Mouse (Mus musculus) stomach, embryonic 16.5 days (tissue): ENCODE data around the gene Ccn1. TPM values are rescaled to one million over a fixed set of nuclear protein-coding genes. Genes with fewer than 3 reads are reported as not detected.
A peak's percentile ranks its signal among the peaks of the same experiment; 100 is the strongest.

ENCODE experiments used
- ATAC-seq: fragments of 200-750 bp; cut with Nextera tagmentation; 2 replicates; pipeline ENCODE4 v1.8.0; 2017; ENCODE audit warnings: moderate number of reproducible peaks, moderate TSS enrichment; ENCODE audit not compliant: insufficient read depth, low FRiP score
- H3K27ac ChIP-seq: fragments of 300-500 bp; sonication (generic); 2 replicates; pipeline ENCODE4 v1.5.1; 2014; ENCODE audit warnings: low read length
- H3K27me3 ChIP-seq: fragments of 300-500 bp; sonication (generic); 2 replicates; pipeline ENCODE4 v1.6.1; 2014; ENCODE audit warnings: low read length, control low read depth, mixed read lengths; ENCODE audit not compliant: control insufficient read depth, insufficient read depth
- H3K36me3 ChIP-seq: fragments of 300-500 bp; sonication (generic); 2 replicates; pipeline ENCODE4 v1.6.1; 2014; ENCODE audit warnings: low read length; ENCODE audit not compliant: control insufficient read depth, insufficient read depth
- H3K4me1 ChIP-seq: fragments of 300-500 bp; sonication (generic); 2 replicates; pipeline ENCODE4 v1.6.1; 2014; ENCODE audit warnings: low read length, control low read depth, mixed read lengths; ENCODE audit not compliant: control insufficient read depth, insufficient read depth
- H3K4me2 ChIP-seq: fragments of 300-500 bp; sonication (generic); 2 replicates; pipeline ENCODE4 v1.6.1; 2014; ENCODE audit warnings: low read depth, low read length, mixed read lengths
- H3K4me3 ChIP-seq: fragments of 300-500 bp; sonication (generic); replicated peaks from 2 replicates; pipeline ENCODE4 v1.5.1; 2014; ENCODE audit warnings: mild to moderate bottlenecking, low read length
- H3K9ac ChIP-seq: fragments of 300-500 bp; sonication (generic); 2 replicates; pipeline ENCODE4 v1.6.1; 2014; ENCODE audit warnings: low read length
- H3K9me3 ChIP-seq: fragments of 300-500 bp; sonication (generic); replicated peaks from 2 replicates; pipeline ENCODE4 v1.6.1; 2016; ENCODE audit warnings: low read length, control low read depth; ENCODE audit not compliant: control insufficient read depth
- WGBS: fragments of 180-500 bp; shearing (Covaris S2); extraction: QIAGEN DNeasy Blood & Tissue Kit; methylation state at CpG from one replicate; pipeline ENCODE4 v1.1.7; 2014; 5-methylcytosine and 5-hydroxymethylcytosine counted together
- polyA plus RNA-seq: library from polyadenylated mRNA; unstranded; fragments of >200 nt; fragmentation: Nextera tagmentation; extraction: Ambion mirVana; gene quantifications from 2 replicates; pipeline ENCODE4 v1.2.1, GENCODE M21; 2015

The Ccn1 gene
- polyA plus RNA-seq, 1 experiment from 2014 or later, result 52.6 TPM

DNA sequence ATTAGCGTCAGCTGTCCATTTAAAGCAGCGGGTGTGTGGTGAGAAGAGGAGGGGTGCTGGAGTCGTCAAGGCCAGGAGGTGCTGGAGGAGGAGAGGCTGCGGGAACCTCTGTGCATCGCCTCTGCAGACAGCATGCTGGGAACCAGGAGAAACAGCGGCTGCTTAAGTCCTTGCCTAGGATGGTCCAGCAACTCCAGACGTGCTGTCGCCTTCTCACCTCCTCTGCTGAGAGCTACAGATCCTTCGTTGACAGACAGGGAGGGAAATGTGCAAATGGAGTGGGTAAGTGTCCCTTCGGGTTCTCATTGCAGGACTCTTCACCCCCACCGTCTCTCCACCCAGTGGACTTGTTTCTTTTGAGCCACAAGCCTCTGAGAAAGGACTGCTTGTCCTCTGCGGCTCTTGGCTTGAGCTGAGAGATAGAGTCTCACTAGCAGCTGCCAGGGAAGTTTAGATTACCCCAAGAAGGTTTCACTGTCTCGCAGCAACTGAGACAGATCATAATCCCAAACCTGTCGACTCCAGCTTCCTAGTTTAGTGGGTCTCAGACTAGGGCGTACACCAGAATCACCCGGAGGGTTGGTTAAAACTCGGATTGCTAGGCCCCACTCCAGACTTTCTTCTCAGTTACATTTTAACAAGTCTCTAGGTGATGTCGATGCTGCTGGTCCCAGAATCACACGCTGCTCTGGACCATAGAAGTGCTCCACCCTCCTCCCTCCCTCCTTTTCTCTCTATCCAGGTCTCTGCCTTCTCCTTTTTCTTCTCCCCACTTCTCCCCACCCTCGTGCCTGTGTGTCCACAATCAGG, 2.7 kb upstream of the Ccn1 start:
- Histone ChIP-seq H3K9me3 (no peaks in the 10 kb centered on the region), H3K4me3 (peak overlapping the region; percentile 64), H3K4me1 (peaks cover 15% of the 10 kb centered on the region), H3K4me2 (peak overlapping the region; percentile 86), H3K36me3 (no peaks in the 10 kb centered on the region; the same call in 1 of the 2 replicates), H3K27ac (peak overlapping the region; percentile 95), H3K27me3 (no peaks in the 10 kb centered on the region; the same call in 1 of the 2 replicates), H3K9ac (peak overlapping the region; percentile 88)
- ATAC-seq, result peak; percentile 5; the same call in 1 of the 2 replicates
- WGBS, result 17% methylated on average over 20 of the region's 20 CpGs

GRCm38 (mm10) chr3:145651978-145652321, 2.2 kb upstream of the Ccn1 start:
- Histone ChIP-seq H3K36me3 (no peaks in the 10 kb centered on the region; the same call in 1 of the 2 replicates), H3K27me3 (no peaks in the 10 kb centered on the region; the same call in 1 of the 2 replicates), H3K9me3 (no peaks in the 10 kb centered on the region), H3K4me1 (peaks cover 19% of the 10 kb centered on the region), H3K4me3 (peak overlapping the region; percentile 64), H3K4me2 (peak overlapping the region; percentile 86), H3K9ac (peak overlapping the region; percentile 88), H3K27ac (peak overlapping the region; percentile 95)
- 12% methylated on average over 10 of the region's 10 CpGs for WGBS
- no peak for ATAC-seq

DNA sequence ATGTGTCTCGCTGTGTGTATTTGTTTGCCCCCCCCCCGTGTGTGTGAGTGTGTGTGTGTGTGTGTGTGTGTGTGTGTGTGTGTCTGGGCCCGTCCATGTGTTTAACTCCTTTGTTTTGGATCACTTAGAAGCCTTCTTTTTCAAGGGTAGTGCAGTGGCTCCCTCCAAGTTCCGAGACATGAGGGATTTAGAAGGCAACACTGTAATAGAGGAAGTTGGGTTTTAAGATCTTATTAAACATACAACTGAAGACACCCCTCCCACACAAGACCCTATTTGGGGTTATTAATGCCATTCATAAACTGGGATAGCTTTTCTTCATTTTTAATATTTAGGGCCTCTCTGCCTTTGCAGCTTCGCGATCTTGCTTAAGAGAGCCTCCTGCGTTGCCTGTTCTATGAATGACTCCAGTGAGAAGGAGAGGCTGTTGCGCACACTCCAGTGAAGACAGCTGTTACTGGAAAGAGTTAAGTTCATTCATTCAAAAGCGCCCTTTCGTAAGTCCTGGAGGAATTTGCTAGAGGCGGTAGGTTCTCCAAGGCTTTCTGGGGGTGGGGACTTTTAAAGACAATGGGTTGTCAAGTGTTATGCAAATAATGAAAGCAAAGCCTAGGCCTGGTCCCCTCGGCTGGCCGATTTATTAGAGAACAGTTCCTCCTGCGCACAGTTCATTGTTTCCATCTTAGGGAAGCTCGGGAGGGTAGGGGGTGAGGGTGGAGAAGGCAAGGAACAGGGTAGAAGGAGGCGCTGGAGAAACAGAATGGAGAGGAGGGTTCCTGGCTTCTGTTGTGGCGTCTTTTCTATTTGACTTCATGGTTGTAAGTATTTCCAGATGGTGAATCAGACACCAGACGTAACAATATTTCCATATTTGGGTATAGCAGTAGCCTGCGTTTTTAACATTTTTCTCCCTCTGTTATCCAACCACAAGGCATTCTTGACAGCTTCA, 1.5 kb upstream of the Ccn1 start:
- peaks cover 19% of the 10 kb centered on the region for H3K4me1 ChIP-seq
- ATAC-seq, result peak; percentile 30
- H3K4me3 ChIP-seq, result peak overlapping the region; percentile 64
- H3K9ac ChIP-seq, result peak overlapping the region; percentile 88
- no peaks in the 10 kb centered on the region for H3K9me3 ChIP-seq
- H3K27ac ChIP-seq, result peak overlapping the region; percentile 95
- peak overlapping the region; percentile 86 for H3K4me2 ChIP-seq
- WGBS, result 10% methylated on average over 19 of the region's 19 CpGs
- no peaks in the 10 kb centered on the region; the same call in 1 of the 2 replicates for H3K36me3 ChIP-seq
- H3K27me3 ChIP-seq, result no peaks in the 10 kb centered on the region; the same call in 1 of the 2 replicates

DNA sequence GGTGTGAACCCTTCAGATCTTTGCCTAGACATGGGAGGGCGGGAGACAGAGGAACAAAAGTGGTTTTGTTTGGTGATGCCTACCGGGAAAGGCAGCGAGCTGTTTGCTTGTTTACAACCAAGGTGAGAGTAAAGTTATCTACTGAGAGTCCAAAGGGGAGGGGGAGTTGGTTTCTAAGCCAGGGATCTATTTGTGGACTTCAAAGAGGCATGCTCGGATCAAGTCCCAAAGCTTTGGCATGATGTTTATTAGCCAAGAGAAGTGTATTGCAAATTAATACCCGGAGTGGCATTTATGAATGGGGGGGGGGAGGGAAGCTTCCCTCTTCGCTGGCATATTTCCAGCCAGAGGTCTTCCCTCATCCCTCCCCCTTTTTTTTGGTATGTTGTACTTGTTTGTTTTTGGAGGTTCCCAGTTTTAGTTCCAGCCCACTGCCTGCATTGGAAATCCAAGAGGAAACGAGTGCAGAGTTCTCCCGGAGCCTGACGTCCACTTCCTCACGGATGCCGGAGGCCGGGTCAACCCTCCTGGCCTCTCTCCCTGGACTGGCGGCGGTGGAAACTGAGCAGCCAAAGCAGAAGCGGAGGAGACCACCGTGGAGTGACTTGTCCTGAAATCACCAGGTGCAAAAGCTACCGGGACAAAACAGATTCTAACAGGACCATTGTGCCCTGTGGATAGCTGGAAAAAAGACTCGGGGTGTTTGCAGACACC, 674 bp upstream of the Ccn1 start:
- peak overlapping the region; percentile 95 for H3K27ac ChIP-seq
- H3K4me3 ChIP-seq, result peak overlapping the region; percentile 64
- no peaks in the 10 kb centered on the region for H3K9me3 ChIP-seq
- H3K36me3 ChIP-seq, result no peaks in the 10 kb centered on the region; the same call in 1 of the 2 replicates
- 3% methylated on average over 18 of the region's 18 CpGs for WGBS
- no peaks in the 10 kb centered on the region; the same call in 1 of the 2 replicates for H3K27me3 ChIP-seq
- peak overlapping the region; percentile 83 for H3K9ac ChIP-seq
- peak overlapping the region; percentile 86 for H3K4me2 ChIP-seq
- H3K4me1 ChIP-seq, result peaks cover 19% of the 10 kb centered on the region
- ATAC-seq, result no peak

- Histone ChIP-seq H3K4me3 (peak overlapping the region; percentile 64), H3K27me3 (no peaks in the 10 kb centered on the region; the same call in 1 of the 2 replicates), H3K4me1 (peaks cover 16% of the 10 kb centered on the region), H3K36me3 (no peaks in the 10 kb centered on the region; the same call in 1 of the 2 replicates), H3K9me3 (no peaks in the 10 kb centered on the region), H3K27ac (peak overlapping the region; percentile 95), H3K4me2 (peak overlapping the region; percentile 86), H3K9ac (peak overlapping the region; percentile 83)
- ATAC-seq, result no peak
- 1% methylated on average over 49 of the region's 49 CpGs for WGBS
Observed at GRCm38 (mm10) chr3:145648991-145649851, 560 bp downstream of the Ccn1 start.

- ATAC-seq, result no peak
Observed at GRCm38 (mm10) chr3:145648097-145648931, 1.5 kb downstream of the Ccn1 start.

DNA sequence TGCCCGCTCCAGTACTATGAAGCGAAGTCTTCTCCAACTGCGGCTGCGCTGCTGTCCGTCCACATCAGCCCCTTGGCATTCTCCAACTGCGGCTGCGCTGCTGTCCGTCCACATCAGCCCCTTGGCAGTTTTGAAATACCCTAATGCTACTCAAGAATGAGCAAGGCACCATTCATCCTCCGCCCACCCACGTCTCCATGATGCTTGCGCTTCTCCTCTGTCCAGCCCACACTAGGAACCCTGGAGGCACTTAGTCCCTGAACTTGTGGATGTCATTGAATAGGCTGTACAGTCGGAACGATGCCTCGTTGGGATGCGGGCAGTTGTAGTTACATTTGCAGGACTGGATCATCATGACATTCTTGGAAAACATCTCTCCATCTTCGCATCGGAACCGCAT, 2.4 kb downstream of the Ccn1 start:
- Histone ChIP-seq H3K36me3 (no peaks in the 10 kb centered on the region; the same call in 1 of the 2 replicates), H3K4me2 (peak overlapping the region; percentile 2; the same call in 1 of the 2 replicates), H3K4me1 (peaks cover 14% of the 10 kb centered on the region), H3K27ac (no peak overlapping the region), H3K27me3 (no peaks in the 10 kb centered on the region; the same call in 1 of the 2 replicates), H3K9me3 (no peaks in the 10 kb centered on the region), H3K4me3 (no peak overlapping the region), H3K9ac (no peak overlapping the region)
- WGBS, result 89% methylated on average over 18 of the region's 18 CpGs
- ATAC-seq, result no peak

More at GRCm38 (mm10) chr3:145648097-145648931, 1.5 kb downstream of the Ccn1 start:
- peaks cover 13% of the 10 kb centered on the region for H3K4me1 ChIP-seq
- H3K27me3 ChIP-seq, result no peaks in the 10 kb centered on the region; the same call in 1 of the 2 replicates
- 23% methylated on average over 26 of the region's 26 CpGs for WGBS
- H3K9me3 ChIP-seq, result no peaks in the 10 kb centered on the region
- peak overlapping the region; percentile 95 for H3K27ac ChIP-seq
- H3K4me3 ChIP-seq, result peak overlapping the region; percentile 64
- peak overlapping the region; percentile 83 for H3K9ac ChIP-seq
- H3K4me2 ChIP-seq, result peak overlapping the region; percentile 86
- no peaks in the 10 kb centered on the region; the same call in 1 of the 2 replicates for H3K36me3 ChIP-seq
